Mouse (Mus musculus) megakaryocyte, embryonic 14.5 days (primary cell): ENCODE measurements around the gene Brat1. TPM values are rescaled to one million over a fixed set of nuclear protein-coding genes. Genes with fewer than 3 reads are reported as not detected.

Experiments
- H3K27me3 ChIP-seq: replicated peaks from 2 replicates; pipeline ENCODE3; 2012; ENCODE audit warnings: inconsistent platforms
- H3K36me3 ChIP-seq: replicated peaks from 2 replicates; pipeline ENCODE3; 2012; ENCODE audit warnings: low read length, inconsistent platforms, mixed read lengths
- H3K4me1 ChIP-seq: 2 replicates; pipeline ENCODE4 v1.6.1; 2012; ENCODE audit warnings: inconsistent platforms
- H3K4me3 ChIP-seq: replicated peaks from 2 replicates; pipeline ENCODE3; 2012; ENCODE audit warnings: moderate library complexity, mild to moderate bottlenecking, inconsistent platforms
- H3K9me3 ChIP-seq: 2 replicates; pipeline ENCODE4 v1.6.1; 2012; ENCODE audit warnings: inconsistent platforms
- FLI1 ChIP-seq: IDR thresholded peaks from 2 replicates; pipeline ENCODE4 v1.6.1; 2012; ENCODE audit warnings: low read length, inconsistent platforms, mixed read lengths
- GATA1 ChIP-seq: IDR thresholded peaks from 3 replicates; pipeline ENCODE4 v1.6.1; 2012; ENCODE audit warnings: mixed read lengths, low read length, inconsistent platforms, borderline replicate concordance
- polyA plus RNA-seq: library from polyadenylated mRNA; stranded (reverse); fragments of >175 nt; gene quantifications from 2 replicates; pipeline ENCODE4 v1.2.3, GENCODE M21; 2012; ENCODE audit warnings: low replicate concordance; ENCODE audit not compliant: insufficient read depth

Brat1 gene
- polyA plus RNA-seq, 1 experiment: 15.6 TPM

DNA sequence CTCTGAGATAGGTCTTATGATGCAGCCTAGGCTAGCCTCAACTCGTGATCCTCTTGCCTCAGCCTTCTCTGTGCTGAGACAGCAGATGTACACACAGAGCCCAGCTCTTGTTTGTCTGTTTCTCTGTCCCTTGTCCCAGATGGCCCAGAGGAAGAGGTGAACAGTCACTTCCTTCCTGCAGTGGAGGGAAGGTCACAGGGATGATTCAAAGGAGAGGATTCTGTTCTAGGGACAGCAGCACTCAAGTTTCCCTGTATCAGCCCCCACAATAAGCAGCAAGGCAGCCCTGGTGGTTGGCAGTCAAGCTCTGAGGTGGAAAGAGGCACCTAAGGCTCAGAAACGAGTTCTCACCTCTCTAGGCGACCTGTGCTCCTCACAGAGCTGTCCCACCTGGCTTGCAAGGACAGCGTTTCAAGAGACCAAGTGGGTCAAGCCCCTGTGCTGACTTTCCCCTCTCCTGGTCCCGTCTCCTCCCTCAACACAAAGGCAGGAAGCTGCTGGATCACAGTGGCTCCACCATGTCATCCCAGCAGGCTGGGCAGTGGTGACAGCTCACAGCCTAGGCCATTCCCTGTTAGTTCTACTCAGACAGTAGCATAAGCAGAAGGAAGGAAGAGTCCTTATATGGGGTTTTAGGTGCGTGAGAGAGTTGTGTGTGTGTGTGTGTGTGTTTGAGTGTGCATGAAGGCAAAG is 60.3 kb downstream of the Brat1 start:
- peaks cover 60% of the 10 kb centered on the region for H3K36me3 ChIP-seq
- H3K9me3 ChIP-seq: no peaks in the 10 kb centered on the region

DNA sequence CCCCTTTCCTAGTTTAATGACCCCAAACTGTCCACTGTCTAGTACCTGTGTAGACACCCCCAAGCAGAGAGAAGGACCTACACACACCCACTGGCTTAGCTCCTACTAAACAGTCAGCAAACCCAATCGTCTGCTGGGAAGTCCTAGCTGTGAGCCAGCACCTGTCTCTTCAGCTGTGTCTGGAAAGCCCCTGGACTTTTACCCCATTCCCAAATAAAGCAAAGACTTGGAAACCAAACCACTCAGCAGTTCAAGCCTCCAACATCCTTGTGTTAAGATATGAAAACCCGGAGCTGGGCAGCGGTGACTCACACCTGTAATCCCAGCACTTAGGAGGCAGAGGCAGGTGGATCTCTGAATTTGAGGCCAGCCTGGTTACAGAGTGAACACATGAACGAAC is 61.8 kb downstream of the Brat1 start:
- no peak for TF ChIP-seq FLI1
- TF ChIP-seq GATA1: no peak
- Histone ChIP-seq H3K4me3 (no peak overlapping the region), H3K36me3 (peaks cover 51% of the 10 kb centered on the region), H3K4me1 (peaks cover 99% of the 10 kb centered on the region), H3K27me3 (no peaks in the 10 kb centered on the region), H3K9me3 (no peaks in the 10 kb centered on the region)

More for the DNA sequence above, 60.3 kb downstream of the Brat1 start:
- H3K27me3 ChIP-seq: no peaks in the 10 kb centered on the region
- no peak for TF ChIP-seq GATA1
- no peak for TF ChIP-seq FLI1
- peaks cover 84% of the 10 kb centered on the region for H3K4me1 ChIP-seq
- H3K4me3 ChIP-seq: peak overlapping the region; percentile 66

DNA sequence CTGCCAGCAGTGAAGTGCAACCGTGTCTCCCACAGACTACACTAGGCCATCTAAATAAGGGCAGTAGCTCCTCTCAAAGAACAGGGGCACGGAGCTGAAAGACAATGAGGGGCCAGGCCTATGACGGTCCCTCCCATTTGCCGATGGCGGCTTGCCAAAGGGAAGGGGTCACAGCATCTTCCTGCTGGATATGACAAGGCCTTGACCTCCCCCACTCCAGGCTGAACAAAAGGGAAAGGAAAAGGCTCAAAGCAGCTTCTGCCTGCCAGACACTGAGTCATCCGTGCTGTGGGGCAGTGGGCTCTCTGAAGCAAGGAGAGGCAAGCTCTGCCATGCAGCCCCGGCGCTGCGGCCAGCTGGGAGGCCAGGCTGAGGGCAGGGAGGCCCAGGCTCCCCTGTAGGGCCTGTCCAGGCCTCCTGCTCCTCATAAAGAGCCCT is 62.9 kb downstream of the Brat1 start:
- Histone ChIP-seq H3K4me1 (peaks cover 100% of the 10 kb centered on the region), H3K36me3 (peaks cover 39% of the 10 kb centered on the region), H3K9me3 (no peaks in the 10 kb centered on the region), H3K4me3 (peak overlapping the region; percentile 75), H3K27me3 (no peaks in the 10 kb centered on the region)
- TF ChIP-seq FLI1 (no peak), GATA1 (no peak)

DNA sequence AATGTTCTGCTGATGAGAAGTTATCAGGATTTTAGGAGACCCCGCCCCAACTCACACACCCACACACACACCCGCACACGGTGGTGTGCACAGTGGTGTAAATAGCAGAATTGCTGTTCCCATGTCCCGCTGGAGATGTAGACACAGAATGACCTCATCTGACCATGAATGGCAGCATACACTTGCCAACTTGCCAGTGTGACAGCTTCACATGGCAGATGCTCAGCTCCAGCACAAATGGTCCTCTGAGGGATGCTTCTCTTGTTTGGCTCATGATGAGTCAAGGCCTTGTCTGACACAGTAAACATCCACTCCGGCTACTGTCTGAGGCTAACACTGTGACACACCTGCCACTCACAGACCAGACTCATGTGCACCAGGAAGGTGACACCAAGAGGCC is 63.5 kb downstream of the Brat1 start:
- Histone ChIP-seq H3K9me3 (no peaks in the 10 kb centered on the region), H3K27me3 (no peaks in the 10 kb centered on the region), H3K4me3 (peak overlapping the region; percentile 48), H3K4me1 (peaks cover 100% of the 10 kb centered on the region), H3K36me3 (peaks cover 39% of the 10 kb centered on the region)
- TF ChIP-seq GATA1 (no peak), FLI1 (no peak)

Other genes with a start within 250 kb of the Brat1 start
- gene Chst12, start 199.5 kb upstream of the Brat1 start, polyA plus RNA-seq: 145 and 281 TPM in 2 replicates
- gene Grifin, start 139.9 kb upstream of the Brat1 start, polyA plus RNA-seq: 0.77 TPM in 1 of 2 replicates, not detected in the other
- gene Lfng, start 97.7 kb upstream of the Brat1 start, polyA plus RNA-seq: 7.3 and 31.9 TPM in 2 replicates
- gene Ttyh3, start 56.0 kb upstream of the Brat1 start, polyA plus RNA-seq: 302 and 455 TPM in 2 replicates
- 4.5 and 4.7 TPM in 2 replicates for gene Iqce, start 2.6 kb upstream of the Brat1 start, polyA plus RNA-seq
- gene Amz1, start 19.1 kb downstream of the Brat1 start, polyA plus RNA-seq: 4.5 TPM in 1 of 2 replicates, not detected in the other
- gene Gna12, start 125.4 kb downstream of the Brat1 start, polyA plus RNA-seq: 53.6 and 62.1 TPM in 2 replicates